In the genomic region with DNA sequence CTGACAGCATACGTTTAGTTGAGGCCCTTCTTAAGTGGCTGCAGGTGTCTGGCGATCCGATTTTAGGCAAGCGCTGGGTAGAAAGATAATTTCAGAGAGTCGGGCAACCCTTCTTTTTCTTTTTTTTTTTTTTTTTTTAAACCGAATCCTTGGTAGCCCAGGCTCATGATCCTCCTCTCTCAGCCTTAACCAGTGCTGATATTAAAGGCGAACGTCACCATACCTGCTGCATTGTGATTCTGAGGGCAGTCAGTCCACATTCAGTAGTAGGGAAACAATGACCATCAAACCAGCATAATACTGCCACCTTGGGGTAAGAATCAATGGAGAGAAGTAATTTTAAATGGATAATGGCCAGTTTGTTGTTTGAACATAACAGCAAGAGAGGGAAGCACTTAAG, we compare ENCODE assay signal across 8 mouse cellular contexts. TPM values are rescaled to one million over a fixed set of nuclear protein-coding genes. Genes with fewer than 3 reads are reported as not detected.
A peak's percentile ranks its signal among the peaks of the same experiment; 100 is the strongest.
DNase-seq lines count a peak whose midpoint lies in the region; ATAC-seq and TF ChIP-seq lines count a peak whose summit lies in the region.

No protein-coding gene starts in this region.

- 27% methylated on average over 8 of the region's 8 CpGs for WGBS in forebrain, embryonic 16.5 days
- WGBS in intestine, embryonic 15.5 days: 20% methylated on average over 8 of the region's 8 CpGs
- 16% methylated on average over 8 of the region's 8 CpGs for WGBS in lung, adult 2 months

- no peak for ATAC-seq in forebrain, embryonic 16.5 days
- peak; percentile 58 for ATAC-seq in intestine, embryonic 15.5 days

- DNase-seq in adrenal gland, postnatal 10 days: peak; percentile 28
- DNase-seq in adrenal gland, adult 18-20 months (ENCODE audit: low spot score in 2 of 2): no peak
- DNase-seq in cerebellum, adult 11 months: peak; percentile 24
- peak; percentile 16 for DNase-seq in lung, adult 2 months
- DNase-seq in skeletal muscle tissue, adult 2 months (ENCODE audit: low read depth, low spot score): peak; percentile 22
- DNase-seq in urinary bladder, adult 2 months (ENCODE audit: low spot score): no peak

- peak overlapping the region; percentile 45 for H3K4me3 ChIP-seq in forebrain, embryonic 16.5 days (replicated peaks; ENCODE audit: low read length)
- H3K4me3 ChIP-seq in intestine, embryonic 15.5 days (replicated peaks): peak overlapping the region; percentile 39
- peak overlapping the region; percentile 25 for H3K4me3 ChIP-seq in lung, adult 2 months (replicated peaks; ENCODE audit: extremely low read depth, low read depth, low read length)

- H3K9ac ChIP-seq in forebrain, embryonic 16.5 days (replicated peaks; ENCODE audit: low read depth, low read length): peak overlapping the region; percentile 66
- H3K9ac ChIP-seq in intestine, embryonic 15.5 days: no peak overlapping the region

- no peaks in the 10 kb centered on the region for H3K36me3 ChIP-seq in forebrain, embryonic 16.5 days (ENCODE audit: control insufficient read depth, insufficient read depth)
- H3K36me3 ChIP-seq in intestine, embryonic 15.5 days: no peaks in the 10 kb centered on the region

- H3K27ac ChIP-seq in forebrain, embryonic 16.5 days (ENCODE audit: low read length): peak overlapping the region; percentile 74; the same call in 1 of the 2 replicates
- H3K27ac ChIP-seq in intestine, embryonic 15.5 days: peak overlapping the region; percentile 84; the same call in 1 of the 2 replicates

- no peak for TF ChIP-seq POLR2A in lung, adult 2 months (IDR thresholded peaks at IDR 0.05; ENCODE audit: borderline replicate concordance, extremely low read depth, low read depth, low read length)

- H3K4me2 ChIP-seq in forebrain, embryonic 16.5 days (ENCODE audit: low read length): peak overlapping the region; percentile 84
- peak overlapping the region; percentile 83 for H3K4me2 ChIP-seq in intestine, embryonic 15.5 days (replicated peaks)

- no peaks in the 10 kb centered on the region for H3K9me3 ChIP-seq in forebrain, embryonic 16.5 days (ENCODE audit: control insufficient read depth, low read length)
- no peaks in the 10 kb centered on the region for H3K9me3 ChIP-seq in intestine, embryonic 15.5 days

- peaks cover 5% of the 10 kb centered on the region; the same call in 1 of the 2 replicates for H3K4me1 ChIP-seq in forebrain, embryonic 16.5 days (replicated peaks; ENCODE audit: control insufficient read depth, insufficient read depth, low read length)
- peaks cover 4% of the 10 kb centered on the region; the same call in 1 of the 2 replicates for H3K4me1 ChIP-seq in intestine, embryonic 15.5 days (replicated peaks)
- 0 out of 2 replicates have a peak, but pooled peaks cover 2% of the 10 kb centered on the region for H3K4me1 ChIP-seq in lung, adult 2 months (ENCODE audit: control insufficient read depth, insufficient read depth, low read length)

- peak; percentile 35; the same call in 1 of the 2 replicates for TF ChIP-seq CTCF in lung, adult 2 months (IDR thresholded peaks at IDR 0.05; ENCODE audit: insufficient read depth, low read length)

- H3K27me3 ChIP-seq in forebrain, embryonic 16.5 days (replicated peaks; ENCODE audit: control insufficient read depth, insufficient read depth, low read length): 0 out of 2 replicates have a peak, but pooled peaks cover 2% of the 10 kb centered on the region
- no peaks in the 10 kb centered on the region for H3K27me3 ChIP-seq in intestine, embryonic 15.5 days (replicated peaks)

RNA-seq across cellular contexts. Expression of gene Zfp266, which starts 23.9 kb away (rescaled TPM):
- total RNA-seq in adrenal gland, postnatal 10 days (2021): 10 to 100 TPM; 38.8 to 50.0 TPM
- total RNA-seq in adrenal gland, adult 18-20 months (2021): 10 to 100 TPM; 31.0 to 34.2 TPM
- polyA plus RNA-seq in forebrain, embryonic 16.5 days (2015; fragmentation: Nextera tagmentation; extraction: Ambion mirVana): 173 and 186 TPM in 2 replicates
- 55.1 and 62.4 TPM in 2 replicates for polyA plus RNA-seq in intestine, embryonic 15.5 days (2015; fragmentation: Nextera tagmentation; extraction: Ambion mirVana)
- 6.6 and 8.9 TPM in 2 replicates for polyA plus RNA-seq in lung, adult 2 months (2012; rRNA removed)
- 37.7 and 39.1 TPM in 2 replicates for polyA plus RNA-seq in urinary bladder, adult 2 months (2012; rRNA removed)

RNA-seq across cellular contexts. Expression of gene Zfp846, which starts 35.9 kb away (rescaled TPM):
- total RNA-seq in adrenal gland, postnatal 10 days (2021): 10 to 100 TPM in 1 of 2 experiments, 1 to 10 TPM in 1; 5.8 to 13.3 TPM
- 1 to 10 TPM; 5.9 to 6.7 TPM for total RNA-seq in adrenal gland, adult 18-20 months (2021)
- polyA plus RNA-seq in forebrain, embryonic 16.5 days (2015; fragmentation: Nextera tagmentation; extraction: Ambion mirVana): 48.6 and 53.7 TPM in 2 replicates
- polyA plus RNA-seq in intestine, embryonic 15.5 days (2015; fragmentation: Nextera tagmentation; extraction: Ambion mirVana): 12.0 and 13.8 TPM in 2 replicates
- polyA plus RNA-seq in lung, adult 2 months (2012; rRNA removed): 1.7 and 2.6 TPM in 2 replicates
- 6.9 TPM in 2 replicates for polyA plus RNA-seq in urinary bladder, adult 2 months (2012; rRNA removed)

RNA-seq across cellular contexts. Expression of gene Zfp426, which starts 52.6 kb away (rescaled TPM):
- total RNA-seq in adrenal gland, postnatal 10 days (2021): 10 to 100 TPM; 20.2 to 21.5 TPM
- total RNA-seq in adrenal gland, adult 18-20 months (2021): 10 to 100 TPM; 20.4 to 20.9 TPM
- 35.7 and 36.7 TPM in 2 replicates for polyA plus RNA-seq in forebrain, embryonic 16.5 days (2015; fragmentation: Nextera tagmentation; extraction: Ambion mirVana)
- polyA plus RNA-seq in intestine, embryonic 15.5 days (2015; fragmentation: Nextera tagmentation; extraction: Ambion mirVana): 15.1 and 15.7 TPM in 2 replicates
- 4.6 and 5.0 TPM in 2 replicates for polyA plus RNA-seq in lung, adult 2 months (2012; rRNA removed)
- polyA plus RNA-seq in urinary bladder, adult 2 months (2012; rRNA removed): 16.0 and 17.1 TPM in 2 replicates

Comparison
In these comparisons a context has a peak if more than half of its experiments do, and no peak if none do; other contexts are left out.
1. DNase-seq: peak in adrenal gland, postnatal 10 days (single experiment), cerebellum, adult 11 months (single experiment), lung, adult 2 months (single experiment) and skeletal muscle tissue, adult 2 months (single experiment); none in adrenal gland, adult 18-20 months (0 of 2) and urinary bladder, adult 2 months (single experiment).
2. Peak in every context shown above with its lines, with median percentiles within 50 percentile points of each other: H3K4me3 ChIP-seq.